Comparison of ENCODE assay signal across 20 mouse cellular contexts in genomic region chr2:92487791-92488190, GRCm38 (mm10). TPM values are rescaled to one million over a fixed set of nuclear protein-coding genes. Genes with fewer than 3 reads are reported as not detected.
DNase-seq lines count a peak whose midpoint lies in the region; ATAC-seq and TF ChIP-seq lines count a peak whose summit lies in the region.
"Had no signal": no experiment of that assay in that cellular context is flagged by ENCODE, and none has a peak within 500 bp of the region (broad histone marks: within the 10 kb centered on the region; RNA-seq: fewer than 3 reads in every experiment).

No protein-coding gene starts in this region.

- H3K79me2 ChIP-seq in heart, adult 2 months (replicated peaks; ENCODE audit: control insufficient read depth, insufficient read depth, low read length), result no peaks in the 10 kb centered on the region

- no peaks in the 10 kb centered on the region for H3K9me3 ChIP-seq in forebrain, embryonic 11.5 days (ENCODE audit: control insufficient read depth, low read length)
- no peaks in the 10 kb centered on the region for H3K9me3 ChIP-seq in forebrain, postnatal 0 days (ENCODE audit: low read length)
- no peaks in the 10 kb centered on the region for H3K9me3 ChIP-seq in heart, embryonic 10.5 days
- H3K9me3 ChIP-seq: G1E had no signal

- TF ChIP-seq CTCF in forebrain, postnatal 0 days (IDR thresholded peaks at IDR 0.05; ENCODE audit: low read depth), result no peak
- no peak for TF ChIP-seq CTCF in heart, adult 2 months (IDR thresholded peaks at IDR 0.05)

- no peak overlapping the region for H3K4me3 ChIP-seq in forebrain, embryonic 11.5 days (ENCODE audit: low read depth, low read length)
- no peak overlapping the region for H3K4me3 ChIP-seq in forebrain, postnatal 0 days (ENCODE audit: low read depth, low read length)
- no peak overlapping the region for H3K4me3 ChIP-seq in heart, adult 2 months
- no peak overlapping the region for H3K4me3 ChIP-seq in heart, embryonic 10.5 days

- no peak overlapping the region for H3K4me2 ChIP-seq in forebrain, embryonic 11.5 days (ENCODE audit: low read depth, low read length, severe bottlenecking)
- no peak overlapping the region for H3K4me2 ChIP-seq in forebrain, postnatal 0 days (ENCODE audit: low read depth)

- TF ChIP-seq POLR2A in heart, adult 2 months (IDR thresholded peaks at IDR 0.05; ENCODE audit: insufficient read depth, low read depth, low read length), result no peak

- peak; percentile 45 for DNase-seq in forebrain, embryonic 11.5 days (ENCODE audit: low spot score)
- no peak for DNase-seq in forebrain, postnatal 0 days
- DNase-seq in heart, adult 11 months, result peak; percentile 73
- DNase-seq in heart, adult 2 months, result no peak
- DNase-seq in heart, embryonic 10.5 days (ENCODE audit: low spot score), result peak; percentile 54
- DNase-seq in heart, postnatal 14 days, result no peak
- DNase-seq: adrenal gland, adult 2 months; adrenal gland, adult 8-10 months; adrenal gland, postnatal 10 days; adrenal gland, postnatal 14 days; adrenal gland, postnatal 25 days; adrenal gland, postnatal 36 days; B cell, adult 2 months; cerebellum, adult 11 months; cerebellum, adult 11-12 months; cerebellum, adult 18-20 months had no signal

- peaks cover 17% of the 10 kb centered on the region for H3K27me3 ChIP-seq in forebrain, embryonic 11.5 days (ENCODE audit: control insufficient read depth, insufficient read depth, low read length)
- no peaks in the 10 kb centered on the region; the same call in 1 of the 2 replicates for H3K27me3 ChIP-seq in forebrain, postnatal 0 days (ENCODE audit: insufficient read depth, low read length)
- H3K27me3 ChIP-seq in heart, adult 2 months (ENCODE audit: control insufficient read depth, insufficient read depth, low read length), result no peaks in the 10 kb centered on the region; the same call in 1 of the 2 replicates
- H3K27me3 ChIP-seq in heart, embryonic 10.5 days (ENCODE audit: insufficient read depth, poor library complexity, severe bottlenecking), result peaks cover 51% of the 10 kb centered on the region
- H3K27me3 ChIP-seq: Patski had no signal

- TF ChIP-seq EP300 in heart, adult 2 months (IDR thresholded peaks at IDR 0.05; ENCODE audit: insufficient read depth, low read depth, low read length), result no peak

- WGBS in forebrain, embryonic 11.5 days, result 86% methylated on average over 8 of the region's 8 CpGs
- 88% methylated on average over 8 of the region's 8 CpGs for WGBS in forebrain, postnatal 0 days
- 64% methylated on average over 8 of the region's 8 CpGs for WGBS in heart, adult 2 months
- WGBS in heart, embryonic 10.5 days, result 68% methylated on average over 8 of the region's 8 CpGs

- no peak overlapping the region for H3K27ac ChIP-seq in forebrain, embryonic 11.5 days (ENCODE audit: low read depth, low read length)
- no peak overlapping the region for H3K27ac ChIP-seq in forebrain, postnatal 0 days (ENCODE audit: low read depth, low read length)
- H3K27ac ChIP-seq in heart, adult 2 months, result no peak overlapping the region
- H3K27ac ChIP-seq in heart, embryonic 10.5 days, result no peak overlapping the region

- 0 out of 2 replicates have a peak, but pooled peaks cover 6% of the 10 kb centered on the region for H3K4me1 ChIP-seq in forebrain, embryonic 11.5 days (replicated peaks; ENCODE audit: control insufficient read depth, insufficient read depth, low read length)
- H3K4me1 ChIP-seq in forebrain, postnatal 0 days (ENCODE audit: insufficient read depth), result peaks cover 7% of the 10 kb centered on the region; the same call in 1 of the 2 replicates
- peaks cover 4% of the 10 kb centered on the region; the same call in 1 of the 2 replicates for H3K4me1 ChIP-seq in heart, adult 2 months (ENCODE audit: control insufficient read depth, insufficient read depth, low read length)
- peaks cover 23% of the 10 kb centered on the region for H3K4me1 ChIP-seq in heart, embryonic 10.5 days

- no peak overlapping the region for H3K9ac ChIP-seq in forebrain, embryonic 11.5 days (ENCODE audit: low read length)
- H3K9ac ChIP-seq in forebrain, postnatal 0 days, result no peak overlapping the region
- H3K9ac ChIP-seq in heart, adult 2 months (ENCODE audit: low read depth, low read length), result no peak overlapping the region

- intact Hi-C loops in heart, adult 2 months (cut with DNase I), result loop anchor here (2.0 to 5.0 kb wide), 4 partner anchors 39 to 255 kb away; no protein-coding TSS in a partner anchor
- intact Hi-C loops in heart, postnatal 14 days (cut with DNase I), result loop anchor here (5.0 to 10.0 kb wide), 2 partner anchors 120 to 207 kb away; no protein-coding TSS in a partner anchor

- no peak for ATAC-seq in forebrain, embryonic 11.5 days (replicated peaks; ENCODE audit: low FRiP score)
- no peak for ATAC-seq in forebrain, postnatal 0 days
- ATAC-seq: activated CD4-positive, CD25-positive, alpha-beta regulatory T cell, adult 4 months; CD4-positive, CD25-positive, alpha-beta regulatory T cell, adult 4 months; Patski had no signal

- no peaks in the 10 kb centered on the region for H3K36me3 ChIP-seq in forebrain, embryonic 11.5 days (ENCODE audit: control insufficient read depth, insufficient read depth, low read length)
- no peaks in the 10 kb centered on the region for H3K36me3 ChIP-seq in forebrain, postnatal 0 days (ENCODE audit: insufficient read depth)
- no peaks in the 10 kb centered on the region for H3K36me3 ChIP-seq in heart, adult 2 months (ENCODE audit: control insufficient read depth, insufficient read depth, low read length)
- no peaks in the 10 kb centered on the region for H3K36me3 ChIP-seq in heart, embryonic 10.5 days
- H3K36me3 ChIP-seq: G1E had no signal

RNA-seq across cellular contexts. Expression of gene Slc35c1, which starts 27.5 kb away (rescaled TPM):
- 11.6 and 12.8 TPM in 2 replicates for polyA plus RNA-seq in forebrain, embryonic 11.5 days (2014; fragmentation: Nextera tagmentation; extraction: Ambion mirVana)
- 4.6 and 9.1 TPM in 2 replicates for total RNA-seq in forebrain, postnatal 0 days (2014; rRNA removed)
- 13.1 and 14.4 TPM in 2 replicates for polyA plus RNA-seq in forebrain, postnatal 0 days (2015; fragmentation: Nextera tagmentation; extraction: Ambion mirVana)
- total RNA-seq in heart, adult 2 months (2021), result 1 to 10 TPM; 5.6 to 6.2 TPM
- polyA plus RNA-seq in heart, adult 2 months (2012; rRNA removed), result 10.9 and 12.9 TPM in 2 replicates
- 14.1 and 14.9 TPM in 2 replicates for polyA plus RNA-seq in heart, embryonic 10.5 days (2016; fragmentation: Nextera tagmentation; extraction: Ambion mirVana)
- total RNA-seq in heart, postnatal 14 days (2021), result 1 to 10 TPM; 5.5 to 5.6 TPM

RNA-seq across cellular contexts. Expression of gene Cry2, which starts 53.9 kb away (rescaled TPM):
- polyA plus RNA-seq in forebrain, embryonic 11.5 days (2014; fragmentation: Nextera tagmentation; extraction: Ambion mirVana), result 24.0 and 25.5 TPM in 2 replicates
- 26.5 and 36.7 TPM in 2 replicates for total RNA-seq in forebrain, postnatal 0 days (2014; rRNA removed)
- polyA plus RNA-seq in forebrain, postnatal 0 days (2015; fragmentation: Nextera tagmentation; extraction: Ambion mirVana), result 28.5 and 43.2 TPM in 2 replicates
- total RNA-seq in heart, adult 2 months (2021), result 10 to 100 TPM; 12.7 to 29.3 TPM
- 19.1 and 24.5 TPM in 2 replicates for polyA plus RNA-seq in heart, adult 2 months (2012; rRNA removed)
- polyA plus RNA-seq in heart, embryonic 10.5 days (2016; fragmentation: Nextera tagmentation; extraction: Ambion mirVana), result 21.0 and 23.3 TPM in 2 replicates
- 10 to 100 TPM; 20.9 to 26.6 TPM for total RNA-seq in heart, postnatal 14 days (2021)

Comparison
In these comparisons a context has a peak if more than half of its experiments do, and no peak if none do; other contexts are left out.
1. DNase-seq: peak in forebrain, embryonic 11.5 days (single experiment), heart, adult 11 months (single experiment) and heart, embryonic 10.5 days (single experiment); none in forebrain, postnatal 0 days (single experiment), heart, adult 2 months (0 of 2) and heart, postnatal 14 days (0 of 2).